Mouse (Mus musculus) E14TG2a.4 (cell line): ENCODE data around the gene Cmtm1.
"Not testable (repeated sequence)": the region's sequence is repeated elsewhere in the genome, so short reads cannot be mapped to it uniquely, and the experiment has no call there.

Experiments used
- CTCF ChIP-seq: conservative IDR thresholded peaks from 2 replicates; pipeline ENCODE4 v1.5.1; 2014; ENCODE audit warnings: low read length
- NANOG ChIP-seq: IDR thresholded peaks from 2 replicates; pipeline ENCODE4 v1.6.1; 2014; ENCODE audit warnings: borderline replicate concordance, low read length, mixed read lengths
- POU5F1 ChIP-seq: IDR thresholded peaks from 2 replicates; pipeline ENCODE4 v1.6.1; 2014; ENCODE audit warnings: low read length, borderline replicate concordance

DNA sequence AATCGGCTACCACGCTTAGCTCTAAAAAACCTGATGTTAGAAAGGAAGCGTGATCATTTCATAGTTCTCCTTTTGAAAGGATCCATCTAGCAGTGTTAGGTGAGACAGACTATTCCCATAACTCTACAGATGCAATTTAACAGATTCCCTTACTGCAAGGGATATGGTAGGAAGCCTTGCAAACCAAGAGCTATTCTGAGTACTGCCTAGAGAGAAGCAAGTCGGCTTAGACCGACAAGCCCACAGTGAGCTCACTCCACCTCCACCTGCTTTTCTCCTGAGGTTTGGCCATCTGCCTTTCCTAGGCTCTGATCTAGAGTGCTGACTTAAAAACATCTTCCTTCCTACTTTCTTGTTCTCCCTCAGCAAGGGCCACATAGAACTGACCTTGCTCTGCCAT, 48.1 kb downstream of the Cmtm1 start:
- TF ChIP-seq CTCF, NANOG, POU5F1: not testable (repeated sequence)
